Mouse (Mus musculus): Measurements from ENCODE around the gene Tmem256. TPM values are rescaled to one million over a fixed set of nuclear protein-coding genes. Genes with fewer than 3 reads are reported as not detected.
A peak's percentile ranks its signal among the peaks of the same experiment; 100 is the strongest.
"Not testable (repeated sequence)": the region's sequence is repeated elsewhere in the genome, so short reads cannot be mapped to it uniquely, and the experiment has no call there.

Gene Tmem256
- polyA plus RNA-seq, 1 experiment from 2014 or later, result 495 TPM

DNA sequence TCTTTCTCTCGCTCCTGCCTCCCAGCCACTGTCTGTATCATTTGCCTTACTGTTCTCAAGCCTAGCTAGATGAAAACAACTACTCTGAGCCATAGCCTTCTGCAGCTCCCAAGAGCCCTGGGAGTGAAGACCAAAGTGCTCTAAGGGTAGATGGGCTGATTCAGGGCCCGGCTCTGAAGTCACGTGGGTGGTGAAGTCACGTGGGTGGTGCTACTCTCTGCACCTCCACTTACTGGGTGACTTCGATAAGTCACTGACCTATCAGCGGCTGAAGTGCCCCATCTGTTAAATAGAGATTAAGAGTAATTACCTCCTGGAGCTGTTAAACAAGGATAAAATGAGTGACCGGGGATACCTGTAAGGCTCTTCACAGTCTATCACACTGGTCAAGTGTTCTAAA lies 15.7 kb downstream of the Tmem256 start:
- ATAC-seq (ENCODE audit: insufficient number of reproducible peaks, insufficient read depth, low FRiP score, low read depth), result peak; percentile 65; the same call in 1 of the 2 replicates
- no peaks in the 10 kb centered on the region for H3K4me1 ChIP-seq (ENCODE audit: control insufficient read depth, insufficient read depth, low read length)
- H3K9me3 ChIP-seq (ENCODE audit: control insufficient read depth, low read depth, low read length), result no peaks in the 10 kb centered on the region
- 0 out of 2 replicates have a peak, but pooled peaks cover 4% of the 10 kb centered on the region for H3K27me3 ChIP-seq (ENCODE audit: control insufficient read depth, insufficient read depth, low read length)
- no peak overlapping the region for H3K4me2 ChIP-seq (replicated peaks; ENCODE audit: low read depth, low read length)
- peaks cover 28% of the 10 kb centered on the region; the same call in 1 of the 2 replicates for H3K36me3 ChIP-seq (ENCODE audit: control insufficient read depth, insufficient read depth, low read length)
- no peak overlapping the region for H3K27ac ChIP-seq (ENCODE audit: low read length)
- H3K4me3 ChIP-seq (ENCODE audit: low read depth, low read length), result no peak overlapping the region
- 60% methylated on average over 7 of the region's 7 CpGs for WGBS
- H3K9ac ChIP-seq (replicated peaks; ENCODE audit: low read depth, low read length), result no peak overlapping the region

DNA sequence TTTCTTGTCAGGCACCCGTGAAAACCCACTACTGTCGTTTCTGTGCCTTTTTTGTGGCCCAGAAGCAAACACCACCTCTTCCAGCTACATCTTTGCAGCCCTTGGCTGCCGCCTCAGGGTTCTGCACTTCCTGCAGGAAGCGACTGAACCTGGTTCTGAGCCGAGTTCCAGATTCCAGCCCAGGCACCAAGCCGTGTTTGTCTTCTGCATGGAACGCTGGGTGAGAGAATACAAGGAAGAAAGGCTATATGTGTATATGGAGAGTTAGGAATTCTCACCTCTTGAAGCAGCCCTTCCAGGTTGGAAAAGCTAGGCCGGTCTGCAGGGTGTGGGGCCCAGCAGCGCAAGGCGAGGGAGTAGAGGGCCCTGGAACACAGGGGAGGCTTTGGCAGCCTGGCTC lies 16.4 kb downstream of the Tmem256 start:
- 0 out of 2 replicates have a peak, but pooled peaks cover 4% of the 10 kb centered on the region for H3K27me3 ChIP-seq (ENCODE audit: control insufficient read depth, insufficient read depth, low read length)
- no peak overlapping the region for H3K4me2 ChIP-seq (replicated peaks; ENCODE audit: low read depth, low read length)
- H3K4me1 ChIP-seq (ENCODE audit: control insufficient read depth, insufficient read depth, low read length), result no peaks in the 10 kb centered on the region
- H3K27ac ChIP-seq (ENCODE audit: low read length), result no peak overlapping the region
- H3K9me3 ChIP-seq (ENCODE audit: control insufficient read depth, low read depth, low read length), result no peaks in the 10 kb centered on the region
- no peak for ATAC-seq (ENCODE audit: insufficient number of reproducible peaks, insufficient read depth, low FRiP score, low read depth)
- WGBS, result 78% methylated on average over 10 of the region's 10 CpGs
- H3K36me3 ChIP-seq (ENCODE audit: control insufficient read depth, insufficient read depth, low read length), result peaks cover 22% of the 10 kb centered on the region; the same call in 1 of the 2 replicates
- H3K9ac ChIP-seq (replicated peaks; ENCODE audit: low read depth, low read length), result no peak overlapping the region
- H3K4me3 ChIP-seq (ENCODE audit: low read depth, low read length), result no peak overlapping the region

DNA sequence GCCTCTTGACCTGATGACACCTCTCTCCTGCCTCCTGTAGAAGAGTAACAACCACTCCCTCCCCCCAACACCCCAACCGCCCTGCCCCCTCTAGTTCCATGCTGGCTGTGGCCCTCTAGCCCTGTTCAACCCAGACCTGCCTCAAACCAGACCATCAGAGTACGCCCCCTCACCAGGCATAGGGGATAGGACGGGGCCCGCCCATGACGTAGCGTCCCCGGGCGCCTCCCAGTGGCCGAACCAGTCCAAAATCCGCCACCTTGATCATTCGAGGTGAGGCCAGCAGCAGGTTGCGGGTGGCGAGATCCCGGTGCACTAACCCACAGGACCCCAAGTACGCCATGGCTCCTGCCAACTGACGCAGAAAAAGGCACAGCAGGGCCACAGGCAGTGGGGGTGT lies 17.0 kb downstream of the Tmem256 start:
- no peaks in the 10 kb centered on the region for H3K4me1 ChIP-seq (ENCODE audit: control insufficient read depth, insufficient read depth, low read length)
- no peak overlapping the region for H3K27ac ChIP-seq (ENCODE audit: low read length)
- no peak for ATAC-seq (ENCODE audit: insufficient number of reproducible peaks, insufficient read depth, low FRiP score, low read depth)
- H3K9ac ChIP-seq (replicated peaks; ENCODE audit: low read depth, low read length), result no peak overlapping the region
- 0 out of 2 replicates have a peak, but pooled peaks cover 4% of the 10 kb centered on the region for H3K27me3 ChIP-seq (ENCODE audit: control insufficient read depth, insufficient read depth, low read length)
- H3K9me3 ChIP-seq (ENCODE audit: control insufficient read depth, low read depth, low read length), result no peaks in the 10 kb centered on the region
- 35% methylated on average over 16 of the region's 16 CpGs for WGBS
- H3K36me3 ChIP-seq (ENCODE audit: control insufficient read depth, insufficient read depth, low read length), result peaks cover 15% of the 10 kb centered on the region; the same call in 1 of the 2 replicates
- no peak overlapping the region for H3K4me2 ChIP-seq (replicated peaks; ENCODE audit: low read depth, low read length)
- H3K4me3 ChIP-seq (ENCODE audit: low read depth, low read length), result no peak overlapping the region

DNA sequence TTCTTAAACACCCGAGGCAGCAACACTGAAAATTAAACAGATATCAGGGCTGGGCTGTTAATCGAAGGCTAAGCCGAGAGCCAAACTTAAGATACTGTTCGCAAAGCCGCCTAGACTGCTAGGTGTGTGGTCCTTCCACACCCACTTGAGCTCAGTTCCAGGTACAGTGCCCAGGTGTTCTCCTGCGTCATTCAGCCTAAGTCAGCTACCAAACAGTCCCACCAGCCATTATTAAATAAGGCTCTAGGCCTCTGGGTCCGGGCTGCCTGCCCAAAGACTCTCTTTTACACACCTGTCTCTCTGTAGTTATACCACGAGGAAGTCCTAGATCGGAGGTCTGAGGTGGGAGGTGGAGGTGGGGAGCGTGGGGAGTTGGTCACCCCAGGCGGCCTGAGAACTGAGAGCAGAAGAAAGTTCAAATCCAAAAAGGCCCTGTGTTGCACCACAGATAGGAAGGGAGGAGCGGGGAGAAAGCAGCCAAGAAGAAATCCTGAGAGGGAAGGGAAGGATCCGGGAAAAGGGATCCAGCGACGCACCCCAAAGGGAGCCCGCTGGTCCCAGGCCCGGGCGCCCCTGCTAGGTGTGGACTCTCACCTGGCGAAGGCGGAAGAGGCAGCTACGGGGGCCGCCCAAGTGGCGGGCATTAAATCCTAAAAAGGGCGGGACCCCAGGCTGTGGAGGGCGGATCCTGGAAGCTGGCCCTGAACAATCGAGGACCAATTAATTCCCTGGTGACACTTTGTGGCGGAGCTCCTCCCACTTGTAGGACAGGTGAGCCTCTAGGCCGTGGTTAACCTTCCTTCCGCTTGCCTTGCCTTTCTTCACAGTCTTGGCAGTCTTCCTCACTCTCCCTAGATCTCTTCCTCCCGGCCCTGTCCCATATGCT lies 20.0 kb downstream of the Tmem256 start, which contains the start of gene Tnk1:
Tnk1 (minus strand) TSS at position 618 of the 886 bp plus-strand sequence.
- 0 out of 2 replicates have a peak, but pooled peaks cover 4% of the 10 kb centered on the region for H3K27me3 ChIP-seq (ENCODE audit: control insufficient read depth, insufficient read depth, low read length)
- WGBS, result 16% methylated on average over 30 of the region's 30 CpGs
- H3K4me2 ChIP-seq (replicated peaks; ENCODE audit: low read depth, low read length), result peak within 1 kb of the TSS; percentile 35
- H3K4me1 ChIP-seq (ENCODE audit: control insufficient read depth, insufficient read depth, low read length), result no peaks in the 10 kb centered on the region
- ATAC-seq (ENCODE audit: insufficient number of reproducible peaks, insufficient read depth, low FRiP score, low read depth), result peak; percentile 83
- H3K27ac ChIP-seq (ENCODE audit: low read length), result peak within 1 kb of the TSS; percentile 63; the same call in 1 of the 2 replicates
- H3K9me3 ChIP-seq (ENCODE audit: control insufficient read depth, low read depth, low read length), result no peaks in the 10 kb centered on the region
- peak within 1 kb of the TSS; percentile 28; the same call in 1 of the 2 replicates for H3K9ac ChIP-seq (replicated peaks; ENCODE audit: low read depth, low read length)
- H3K36me3 ChIP-seq (ENCODE audit: control insufficient read depth, insufficient read depth, low read length), result no peaks in the 10 kb centered on the region
- H3K4me3 ChIP-seq (ENCODE audit: low read depth, low read length), result peak within 1 kb of the TSS; percentile 27

DNA sequence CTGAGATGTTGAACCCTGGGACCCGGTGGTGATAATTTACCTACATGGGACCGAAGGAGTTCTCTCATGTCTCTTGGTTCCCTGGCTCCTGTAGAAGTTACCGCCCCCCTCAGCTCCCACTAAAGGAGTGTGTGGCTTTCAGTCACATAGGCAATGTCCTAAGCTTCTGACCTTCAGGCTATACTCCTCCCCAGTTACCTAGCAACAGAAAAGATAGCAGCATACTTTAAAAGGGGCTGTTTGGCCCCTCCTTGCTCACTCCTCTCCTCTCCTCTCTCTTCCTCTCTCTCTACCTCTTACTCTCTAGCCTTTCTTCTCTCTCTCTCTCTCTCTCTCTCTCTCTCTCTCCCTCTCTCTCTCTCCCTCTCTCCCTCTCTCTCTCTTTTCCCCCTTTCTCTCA lies 25.4 kb downstream of the Tmem256 start:
- ATAC-seq (ENCODE audit: insufficient number of reproducible peaks, insufficient read depth, low FRiP score, low read depth), result not testable (repeated sequence)
- 66% methylated on average over 3 of the region's 3 CpGs for WGBS

DNA sequence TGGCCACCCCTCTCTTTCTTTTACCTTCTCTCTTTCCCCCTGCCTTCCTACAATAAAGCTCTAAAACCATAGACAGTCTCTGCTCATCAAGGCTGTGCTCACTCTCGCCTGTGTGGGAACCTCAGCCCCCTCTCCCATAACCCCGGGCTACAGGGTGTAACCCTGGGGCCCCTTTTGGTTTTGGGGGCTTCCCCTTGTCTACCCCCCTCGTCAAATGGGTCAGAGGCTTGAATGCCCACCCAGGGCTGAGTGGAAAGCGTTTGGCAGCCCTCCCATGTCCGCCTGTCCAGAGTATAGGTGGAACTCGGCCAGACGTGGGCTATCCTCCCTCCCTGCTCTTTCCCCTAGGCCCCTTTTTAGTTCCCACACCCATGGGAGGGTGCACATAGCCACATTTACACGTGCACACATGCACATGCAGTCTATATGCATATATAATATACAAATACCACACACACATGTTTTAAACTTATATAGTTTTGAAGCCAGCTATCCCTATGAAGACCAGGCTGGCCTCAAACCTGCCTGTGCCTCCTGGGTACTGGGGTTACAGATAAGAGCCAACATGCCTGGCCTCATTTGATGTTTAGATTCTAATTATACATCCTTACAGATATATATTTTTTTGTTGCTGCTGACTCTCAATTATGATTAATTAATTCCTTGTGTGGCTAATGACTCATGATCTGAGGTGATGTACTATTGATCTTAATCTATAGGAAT lies 26.0 kb downstream of the Tmem256 start:
- no peak overlapping the region for H3K4me3 ChIP-seq (ENCODE audit: low read depth, low read length)
- no peak overlapping the region for H3K27ac ChIP-seq (ENCODE audit: low read length)
- WGBS, result 52% methylated on average over 8 of the region's 8 CpGs
- no peak overlapping the region for H3K9ac ChIP-seq (replicated peaks; ENCODE audit: low read depth, low read length)
- H3K4me1 ChIP-seq (ENCODE audit: control insufficient read depth, insufficient read depth, low read length), result no peaks in the 10 kb centered on the region
- no peak overlapping the region for H3K4me2 ChIP-seq (replicated peaks; ENCODE audit: low read depth, low read length)
- H3K9me3 ChIP-seq (ENCODE audit: control insufficient read depth, low read depth, low read length), result no peaks in the 10 kb centered on the region
- H3K27me3 ChIP-seq (ENCODE audit: control insufficient read depth, insufficient read depth, low read length), result no peaks in the 10 kb centered on the region
- no peak for ATAC-seq (ENCODE audit: insufficient number of reproducible peaks, insufficient read depth, low FRiP score, low read depth)
- no peaks in the 10 kb centered on the region for H3K36me3 ChIP-seq (ENCODE audit: control insufficient read depth, insufficient read depth, low read length)

More for the DNA sequence above, 25.4 kb downstream of the Tmem256 start:
- H3K9me3 ChIP-seq (ENCODE audit: control insufficient read depth, low read depth, low read length); H3K27me3 ChIP-seq (ENCODE audit: control insufficient read depth, insufficient read depth, low read length); H3K9ac ChIP-seq (replicated peaks; ENCODE audit: low read depth, low read length); H3K4me2 ChIP-seq (replicated peaks; ENCODE audit: low read depth, low read length); H3K4me3 ChIP-seq (ENCODE audit: low read depth, low read length); H3K36me3 ChIP-seq (ENCODE audit: control insufficient read depth, insufficient read depth, low read length); H3K27ac ChIP-seq (ENCODE audit: low read length); H3K4me1 ChIP-seq (ENCODE audit: control insufficient read depth, insufficient read depth, low read length): not testable (repeated sequence)

DNA sequence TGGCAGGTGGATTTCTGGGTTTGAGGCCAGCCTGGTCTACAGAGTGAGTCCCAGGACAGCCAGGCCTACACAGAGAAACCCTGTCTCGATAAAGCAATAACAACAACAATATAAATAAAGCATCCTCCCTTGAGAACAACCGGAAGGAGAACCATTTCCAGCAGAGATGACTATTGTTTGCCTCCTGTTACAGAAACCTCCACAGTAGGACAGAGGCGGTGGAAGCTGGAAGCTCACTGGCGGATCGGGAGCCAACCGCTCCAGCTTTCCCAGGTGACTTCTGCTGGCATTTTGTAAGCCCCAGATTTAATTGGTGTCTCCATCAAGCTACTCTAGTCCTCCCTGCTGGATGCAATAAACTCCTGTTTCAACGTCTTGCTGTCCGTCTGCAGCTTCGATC lies 27.2 kb downstream of the Tmem256 start:
- H3K9me3 ChIP-seq (ENCODE audit: control insufficient read depth, low read depth, low read length), result no peaks in the 10 kb centered on the region
- H3K4me3 ChIP-seq (ENCODE audit: low read depth, low read length), result no peak overlapping the region
- ATAC-seq (ENCODE audit: insufficient number of reproducible peaks, insufficient read depth, low FRiP score, low read depth), result no peak
- no peak overlapping the region for H3K9ac ChIP-seq (replicated peaks; ENCODE audit: low read depth, low read length)
- H3K27ac ChIP-seq (ENCODE audit: low read length), result no peak overlapping the region
- no peaks in the 10 kb centered on the region for H3K36me3 ChIP-seq (ENCODE audit: control insufficient read depth, insufficient read depth, low read length)
- H3K4me2 ChIP-seq (replicated peaks; ENCODE audit: low read depth, low read length), result no peak overlapping the region
- no peaks in the 10 kb centered on the region for H3K4me1 ChIP-seq (ENCODE audit: control insufficient read depth, insufficient read depth, low read length)
- WGBS, result 84% methylated on average over 9 of the region's 9 CpGs
- no peaks in the 10 kb centered on the region for H3K27me3 ChIP-seq (ENCODE audit: control insufficient read depth, insufficient read depth, low read length)

DNA sequence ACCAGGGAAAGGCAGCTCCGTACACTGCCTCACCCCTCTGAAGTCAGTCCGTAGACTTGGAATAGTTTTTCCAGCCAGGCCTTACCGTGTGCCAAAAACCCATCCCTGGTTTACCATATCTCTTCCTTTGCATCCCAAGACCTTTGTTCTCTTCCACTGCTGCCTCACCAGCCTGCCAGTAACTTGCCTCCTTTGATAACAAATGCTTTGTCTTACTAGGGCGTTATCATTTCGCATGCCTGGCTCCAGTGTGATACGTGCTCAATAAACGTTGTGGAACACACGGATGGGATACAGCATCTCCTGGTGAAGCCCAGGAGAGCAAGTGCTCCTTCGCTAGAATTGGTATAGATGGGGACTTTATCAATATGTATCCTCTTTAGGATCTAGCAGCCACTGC lies 29.0 kb downstream of the Tmem256 start:
- Histone ChIP-seq H3K4me1 (ENCODE audit: control insufficient read depth, insufficient read depth, low read length) (no peaks in the 10 kb centered on the region), H3K4me3 (ENCODE audit: low read depth, low read length) (no peak overlapping the region), H3K4me2 (replicated peaks; ENCODE audit: low read depth, low read length) (no peak overlapping the region), H3K9ac (replicated peaks; ENCODE audit: low read depth, low read length) (no peak overlapping the region), H3K27ac (ENCODE audit: low read length) (no peak overlapping the region), H3K36me3 (ENCODE audit: control insufficient read depth, insufficient read depth, low read length) (no peaks in the 10 kb centered on the region), H3K9me3 (ENCODE audit: control insufficient read depth, low read depth, low read length) (no peaks in the 10 kb centered on the region), H3K27me3 (ENCODE audit: control insufficient read depth, insufficient read depth, low read length) (no peaks in the 10 kb centered on the region)
- 63% methylated on average over 9 of the region's 9 CpGs for WGBS
- no peak for ATAC-seq (ENCODE audit: insufficient number of reproducible peaks, insufficient read depth, low FRiP score, low read depth)
